Mouse (Mus musculus): ENCODE data around the gene Jpt1. TPM values are rescaled to one million over a fixed set of nuclear protein-coding genes. Genes with fewer than 3 reads are reported as not detected.

Jpt1 gene
- polyA plus RNA-seq, 1 experiment from 2014 or later = 435 TPM

- Histone ChIP-seq H3K9me3 (ENCODE audit: control insufficient read depth, low read length) (no peaks in the 10 kb centered on the region), H3K4me1 (replicated peaks; ENCODE audit: control insufficient read depth, insufficient read depth, low read length) (peaks cover 5% of the 10 kb centered on the region), H3K36me3 (ENCODE audit: control insufficient read depth, insufficient read depth, low read length) (no peaks in the 10 kb centered on the region), H3K4me2 (no peak overlapping the region), H3K9ac (ENCODE audit: low read depth, low read length) (no peak overlapping the region), H3K27ac (ENCODE audit: low read depth, low read length) (peak overlapping the region; percentile 74), H3K4me3 (ENCODE audit: low read depth, low read length) (no peak overlapping the region), H3K27me3 (replicated peaks; ENCODE audit: control insufficient read depth, insufficient read depth, low read length) (no peaks in the 10 kb centered on the region)
- ATAC-seq (replicated peaks; ENCODE audit: low FRiP score) (no peak), DNase-seq (ENCODE audit: low spot score) (no peak)
- 58% methylated on average over 7 of the region's 7 CpGs for WGBS
These were observed 65.2 kb downstream of the Jpt1 start for GRCm38 (mm10) chr11:115448998-115449397.

GRCm38 (mm10) chr11:115448075-115448474 lies 66.1 kb downstream of the Jpt1 start:
- H3K9ac ChIP-seq (ENCODE audit: low read depth, low read length) = no peak overlapping the region
- H3K36me3 ChIP-seq (ENCODE audit: control insufficient read depth, insufficient read depth, low read length) = no peaks in the 10 kb centered on the region
- H3K4me3 ChIP-seq (ENCODE audit: low read depth, low read length) = no peak overlapping the region
- WGBS = 75% methylated on average over 16 of the region's 16 CpGs
- no peak overlapping the region for H3K4me2 ChIP-seq
- no peaks in the 10 kb centered on the region for H3K9me3 ChIP-seq (ENCODE audit: control insufficient read depth, low read length)
- no peak; the same call in 1 of the 2 replicates for ATAC-seq (replicated peaks; ENCODE audit: low FRiP score)
- H3K27me3 ChIP-seq (replicated peaks; ENCODE audit: control insufficient read depth, insufficient read depth, low read length) = no peaks in the 10 kb centered on the region
- H3K27ac ChIP-seq (ENCODE audit: low read depth, low read length) = peak overlapping the region; percentile 74
- no peak for DNase-seq (ENCODE audit: low spot score)
- peaks cover 5% of the 10 kb centered on the region for H3K4me1 ChIP-seq (replicated peaks; ENCODE audit: control insufficient read depth, insufficient read depth, low read length)

Small RNAs within 50 kb of the gene (microRNA-seq; reads per million reads assigned to microRNA genes)
- 2.1 reads per million for gene Mir3968 (ENCODE audit: borderline number of aligned reads)

Other genes with a start within 250 kb of the Jpt1 start
- gene Grin2c, start 247.1 kb downstream of the Jpt1 start, polyA plus RNA-seq (2014; fragmentation: Nextera tagmentation; extraction: Ambion mirVana) = 0.75 and 0.89 TPM in 2 replicates
- gene Fdxr, start 237.3 kb downstream of the Jpt1 start, polyA plus RNA-seq (2014; fragmentation: Nextera tagmentation; extraction: Ambion mirVana) = 25.0 and 25.7 TPM in 2 replicates
- 3.2 and 3.4 TPM in 2 replicates for gene Fads6, start 216.7 kb downstream of the Jpt1 start, polyA plus RNA-seq (2014; fragmentation: Nextera tagmentation; extraction: Ambion mirVana)
- not detected in 2 replicates for gene Otop2, start 207.2 kb downstream of the Jpt1 start, polyA plus RNA-seq (2014; fragmentation: Nextera tagmentation; extraction: Ambion mirVana)
- 0.52 and 0.64 TPM in 2 replicates for gene Ush1g, start 192.3 kb downstream of the Jpt1 start, polyA plus RNA-seq (2014; fragmentation: Nextera tagmentation; extraction: Ambion mirVana)
- gene Otop3, start 179.7 kb downstream of the Jpt1 start, polyA plus RNA-seq (2014; fragmentation: Nextera tagmentation; extraction: Ambion mirVana) = not detected in 2 replicates
- gene Hid1, start 146.6 kb downstream of the Jpt1 start, polyA plus RNA-seq (2014; fragmentation: Nextera tagmentation; extraction: Ambion mirVana) = 2.2 and 3.4 TPM in 2 replicates
- gene Cdr2l, start 132.5 kb downstream of the Jpt1 start, polyA plus RNA-seq (2014; fragmentation: Nextera tagmentation; extraction: Ambion mirVana) = 6.2 and 6.9 TPM in 2 replicates
- gene Mrpl58, start 110.6 kb downstream of the Jpt1 start, polyA plus RNA-seq (2014; fragmentation: Nextera tagmentation; extraction: Ambion mirVana) = 165 TPM in 2 replicates
- gene Atp5h, start 94.4 kb downstream of the Jpt1 start, polyA plus RNA-seq (2014; fragmentation: Nextera tagmentation; extraction: Ambion mirVana) = 835 and 884 TPM in 2 replicates
- gene Kctd2, start 94.3 kb downstream of the Jpt1 start, polyA plus RNA-seq (2014; fragmentation: Nextera tagmentation; extraction: Ambion mirVana) = 8.4 and 8.9 TPM in 2 replicates
- gene Trim80, start 73.8 kb downstream of the Jpt1 start, polyA plus RNA-seq (2014; fragmentation: Nextera tagmentation; extraction: Ambion mirVana) = 0.18 and 0.27 TPM in 2 replicates
- gene Slc16a5, start 51.9 kb downstream of the Jpt1 start, polyA plus RNA-seq (2014; fragmentation: Nextera tagmentation; extraction: Ambion mirVana) = not detected in 2 replicates
- gene Armc7, start 38.7 kb downstream of the Jpt1 start, polyA plus RNA-seq (2014; fragmentation: Nextera tagmentation; extraction: Ambion mirVana) = 5.7 and 6.0 TPM in 2 replicates
- gene Nt5c, start 22.5 kb downstream of the Jpt1 start, polyA plus RNA-seq (2014; fragmentation: Nextera tagmentation; extraction: Ambion mirVana) = 96.8 and 105 TPM in 2 replicates
- 874 and 889 TPM in 2 replicates for gene Sumo2, start 21.9 kb upstream of the Jpt1 start, polyA plus RNA-seq (2014; fragmentation: Nextera tagmentation; extraction: Ambion mirVana)
- gene Nup85, start 50.0 kb upstream of the Jpt1 start, polyA plus RNA-seq (2014; fragmentation: Nextera tagmentation; extraction: Ambion mirVana) = 277 and 296 TPM in 2 replicates
- 121 and 125 TPM in 2 replicates for gene Mrps7, start 89.5 kb upstream of the Jpt1 start, polyA plus RNA-seq (2014; fragmentation: Nextera tagmentation; extraction: Ambion mirVana)
- 23.6 and 27.4 TPM in 2 replicates for gene Gga3, start 89.7 kb upstream of the Jpt1 start, polyA plus RNA-seq (2014; fragmentation: Nextera tagmentation; extraction: Ambion mirVana)
- 39.0 and 41.4 TPM in 2 replicates for gene Mif4gd, start 98.6 kb upstream of the Jpt1 start, polyA plus RNA-seq (2014; fragmentation: Nextera tagmentation; extraction: Ambion mirVana)
- 30.2 and 30.9 TPM in 2 replicates for gene Slc25a19, start 113.9 kb upstream of the Jpt1 start, polyA plus RNA-seq (2014; fragmentation: Nextera tagmentation; extraction: Ambion mirVana)
- 47.2 and 52.8 TPM in 2 replicates for gene Grb2, start 194.2 kb upstream of the Jpt1 start, polyA plus RNA-seq (2014; fragmentation: Nextera tagmentation; extraction: Ambion mirVana)